Mouse (Mus musculus): Measurements from ENCODE around the gene Cotl1.
"Not testable (repeated sequence)": the region's sequence is repeated elsewhere in the genome, so short reads cannot be mapped to it uniquely, and the experiment has no call there.

Gene Cotl1

DNA sequence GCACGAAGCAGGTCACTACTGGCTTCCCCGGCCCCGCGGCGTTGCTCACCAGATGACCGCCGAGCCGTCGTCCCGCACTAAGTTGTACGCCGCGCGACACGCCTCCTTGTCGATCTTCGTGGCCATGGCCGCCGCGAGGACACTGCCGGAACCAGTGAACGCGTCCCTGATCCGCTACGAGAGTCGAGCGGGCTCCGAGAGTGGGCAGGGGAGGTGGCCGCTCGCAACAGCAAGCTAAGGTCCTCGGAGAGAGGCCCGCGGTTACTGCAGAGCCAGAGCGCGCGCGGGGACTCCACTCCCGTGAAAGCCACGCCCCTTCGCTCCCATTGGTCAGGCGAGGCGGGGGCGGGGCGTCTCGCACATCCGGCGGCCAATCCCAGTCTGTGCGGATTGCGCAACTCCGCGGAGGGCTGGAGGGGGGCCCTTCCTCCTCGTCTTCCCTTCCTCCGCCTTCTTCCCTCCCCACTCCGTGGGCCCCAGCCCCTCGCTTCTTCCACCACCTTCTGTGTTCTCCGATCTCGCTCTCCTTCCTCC, at the start of gene Cotl1:
Gene Cotl1, minus strand, starts transcription at position 270 of the 534 bp plus-strand sequence.
- DNase-seq = peak; percentile 97

DNA sequence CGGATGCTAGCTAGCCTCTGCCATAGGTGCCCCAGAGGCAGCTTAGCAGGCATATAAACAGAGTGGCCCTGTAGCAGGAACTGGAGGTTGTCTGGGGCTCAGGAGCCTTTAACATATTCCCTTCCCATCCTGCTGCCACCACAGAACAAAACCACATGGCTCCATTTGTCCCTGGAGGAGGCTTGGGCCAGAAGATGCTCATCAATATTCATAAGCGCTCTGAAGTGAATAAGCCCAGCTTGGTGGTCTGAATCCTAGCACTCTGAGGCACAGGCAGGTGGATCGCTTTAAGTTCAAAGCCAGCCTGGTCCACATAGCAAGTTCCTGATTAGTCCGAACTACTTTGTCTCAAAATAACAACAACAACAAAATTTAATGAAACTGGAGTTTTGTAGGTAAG, 47.7 kb upstream of the Cotl1 start:
- no peak for DNase-seq

DNA sequence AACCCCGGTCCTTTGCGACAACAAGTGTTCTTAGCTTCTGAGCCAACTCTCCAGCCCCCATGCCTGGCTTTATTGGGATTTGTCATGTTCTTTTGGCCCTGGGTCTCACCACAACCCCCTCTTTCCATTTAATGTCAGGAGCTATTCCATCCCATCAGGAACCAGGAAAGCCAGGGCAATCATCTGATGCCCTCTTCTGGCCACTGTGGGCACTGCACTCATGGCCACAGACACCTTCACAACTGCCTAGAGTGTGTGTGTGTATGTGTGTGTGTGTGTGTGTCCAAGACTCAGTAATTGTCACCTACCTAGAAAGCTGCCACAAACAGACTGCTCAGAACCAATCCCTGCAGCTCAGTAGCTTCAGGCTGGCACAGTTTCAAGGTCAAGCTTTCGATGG, 46.8 kb upstream of the Cotl1 start:
- no peak for DNase-seq

DNA sequence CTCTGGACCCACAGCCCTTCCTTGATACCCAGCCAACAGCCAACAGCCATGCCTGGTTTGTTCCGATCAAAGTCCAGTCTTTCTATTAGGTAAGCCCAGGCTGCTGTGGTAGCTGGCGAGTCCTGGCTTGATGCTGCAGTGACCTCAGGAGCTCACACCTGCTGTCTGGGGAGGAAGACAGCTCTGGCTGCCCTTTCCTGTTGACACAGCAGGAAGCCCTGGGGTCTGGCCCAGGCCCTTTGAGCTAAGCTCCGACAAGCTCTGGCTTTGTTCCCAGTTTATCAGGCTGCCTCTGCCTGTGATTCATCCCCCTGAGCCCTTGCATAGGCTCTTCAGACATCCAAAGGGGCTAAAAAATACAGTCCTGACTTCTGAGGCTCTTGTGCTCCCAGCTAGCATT, 45.3 kb upstream of the Cotl1 start:
- DNase-seq = peak; percentile 34

DNA sequence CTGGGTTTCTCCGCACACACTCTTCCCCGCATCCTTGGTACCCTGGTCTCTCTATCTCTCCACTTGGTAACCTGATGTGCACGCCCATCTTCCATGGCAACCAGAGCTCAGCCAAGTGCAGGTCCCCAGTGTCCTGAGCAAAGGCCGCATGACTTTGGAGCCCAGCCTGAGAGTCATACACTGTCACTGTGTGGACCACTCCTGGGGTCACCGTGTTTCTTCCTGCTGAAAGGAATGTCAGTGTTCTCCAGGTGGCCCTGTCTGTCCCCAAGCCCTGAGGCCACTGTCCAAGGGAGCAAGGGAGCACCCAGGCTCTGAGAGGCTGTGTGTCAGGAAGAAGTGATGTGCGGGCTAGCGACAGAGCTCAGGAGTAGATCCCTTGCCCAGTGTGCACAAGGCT, 42.9 kb upstream of the Cotl1 start:
- DNase-seq = no peak

DNA sequence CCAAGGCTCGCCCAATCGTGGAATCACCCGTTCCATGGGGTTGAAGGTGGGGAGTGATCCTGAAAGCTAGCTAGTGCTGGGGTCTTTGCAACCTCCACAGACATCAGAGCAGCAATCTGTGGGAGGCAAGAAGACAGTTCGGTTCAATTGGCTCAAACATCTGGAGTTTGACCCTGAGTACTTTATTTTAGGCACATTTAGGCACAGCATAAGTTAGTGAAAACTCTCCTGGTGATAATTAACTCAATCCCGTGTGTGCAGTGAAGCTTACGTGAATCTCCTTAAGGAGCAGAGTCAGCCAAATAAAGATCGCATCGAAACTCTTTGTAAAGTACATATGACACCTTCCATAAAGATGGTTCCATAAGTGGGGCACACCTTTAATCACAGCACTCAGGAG, 41.6 kb upstream of the Cotl1 start:
- no peak for DNase-seq

DNA sequence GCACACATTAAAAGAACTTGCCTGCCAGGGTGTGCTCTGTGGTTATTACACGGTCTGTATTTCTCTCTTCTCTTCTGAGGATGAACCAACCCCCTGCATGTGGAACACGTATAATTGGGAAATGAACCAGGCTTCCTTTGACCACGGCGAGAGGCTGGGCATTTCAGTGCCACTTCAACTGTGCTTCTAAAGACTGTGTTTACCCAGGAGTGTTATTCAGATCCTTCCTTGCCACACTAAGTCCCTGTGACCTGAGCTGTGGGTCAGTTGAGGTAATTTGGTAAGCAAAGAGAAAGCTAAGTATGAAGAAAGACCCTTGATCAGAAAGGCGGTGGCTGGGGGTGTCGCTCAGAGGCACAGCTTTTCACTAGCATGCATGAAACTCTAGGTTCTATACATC, 41.0 kb upstream of the Cotl1 start:
- no peak for DNase-seq

DNA sequence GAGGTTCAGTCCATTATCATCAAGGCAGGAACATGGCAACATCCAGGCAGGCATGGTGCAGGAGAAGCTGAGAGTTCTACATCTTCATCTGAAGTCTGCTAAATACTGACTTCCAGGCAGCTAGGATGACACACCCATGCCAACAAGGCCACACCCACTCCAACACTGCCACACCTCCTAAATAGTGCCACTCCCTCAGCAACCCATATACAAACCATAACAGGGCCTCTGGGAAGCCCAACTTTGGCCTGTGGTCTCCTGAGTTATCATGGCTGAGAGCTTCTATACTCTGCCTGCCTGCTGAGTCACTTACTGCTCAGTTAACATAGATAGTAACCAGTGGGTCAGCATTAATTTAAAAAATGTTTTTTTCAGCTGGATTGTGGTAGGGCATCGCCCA, 32.8 kb upstream of the Cotl1 start:
- no peak for DNase-seq

DNA sequence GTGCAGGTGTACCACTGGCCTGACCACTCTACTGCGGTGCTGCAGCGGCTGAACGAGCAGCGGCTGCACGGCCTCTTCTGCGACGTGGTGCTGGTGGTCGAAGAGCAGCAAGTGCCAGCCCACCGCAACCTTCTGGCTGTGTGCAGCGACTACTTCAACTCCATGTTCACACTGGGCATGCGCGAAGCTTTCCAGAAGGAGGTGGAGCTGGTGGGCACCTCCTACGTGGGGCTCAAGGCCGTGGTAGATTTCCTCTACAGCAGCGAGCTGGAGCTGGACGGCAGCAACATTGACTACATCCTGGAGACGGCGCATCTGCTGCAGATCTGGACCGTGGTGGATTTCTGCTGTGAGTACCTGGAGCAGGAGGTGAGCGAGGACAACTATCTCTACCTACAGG, 29.3 kb upstream of the Cotl1 start:
- no peak for DNase-seq

DNA sequence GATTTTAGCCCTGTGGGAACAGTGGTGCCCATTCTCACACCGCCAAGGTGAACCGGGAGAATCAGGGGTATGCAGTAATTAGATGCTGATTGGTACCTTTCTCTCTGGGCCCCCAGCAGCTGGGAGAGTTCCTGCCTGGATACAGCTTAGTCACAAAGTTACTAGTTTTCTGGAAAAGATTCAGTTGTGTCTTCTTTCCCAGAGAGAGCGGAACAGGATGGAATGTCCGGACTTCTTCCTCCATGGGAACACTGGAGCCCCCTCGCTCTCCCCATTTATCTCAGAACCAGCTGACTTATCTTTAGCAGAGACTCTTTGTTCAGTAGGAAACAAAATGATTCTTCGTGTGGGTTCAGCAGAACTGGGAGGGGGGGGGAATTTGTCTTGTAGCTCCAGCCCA, 22.4 kb upstream of the Cotl1 start:
- DNase-seq = no peak

DNA sequence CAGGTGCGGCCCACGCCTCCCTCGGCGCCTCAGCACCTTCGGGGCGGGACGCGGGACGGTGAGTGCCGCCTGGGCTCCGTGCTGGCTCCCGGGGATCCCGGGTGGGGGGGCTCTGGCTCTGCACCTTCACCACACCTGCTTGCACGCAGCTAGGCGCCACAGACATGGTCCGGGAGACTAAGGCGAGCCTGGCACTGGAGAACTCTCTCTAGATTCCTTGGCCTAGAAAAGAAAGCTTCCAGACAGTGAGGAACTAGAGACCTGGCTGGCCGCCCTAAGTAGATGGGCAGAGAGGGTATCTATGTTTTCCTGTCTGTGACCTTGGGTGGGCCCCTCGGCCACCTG, 22.0 kb upstream of the Cotl1 start:
- no peak for DNase-seq

DNA sequence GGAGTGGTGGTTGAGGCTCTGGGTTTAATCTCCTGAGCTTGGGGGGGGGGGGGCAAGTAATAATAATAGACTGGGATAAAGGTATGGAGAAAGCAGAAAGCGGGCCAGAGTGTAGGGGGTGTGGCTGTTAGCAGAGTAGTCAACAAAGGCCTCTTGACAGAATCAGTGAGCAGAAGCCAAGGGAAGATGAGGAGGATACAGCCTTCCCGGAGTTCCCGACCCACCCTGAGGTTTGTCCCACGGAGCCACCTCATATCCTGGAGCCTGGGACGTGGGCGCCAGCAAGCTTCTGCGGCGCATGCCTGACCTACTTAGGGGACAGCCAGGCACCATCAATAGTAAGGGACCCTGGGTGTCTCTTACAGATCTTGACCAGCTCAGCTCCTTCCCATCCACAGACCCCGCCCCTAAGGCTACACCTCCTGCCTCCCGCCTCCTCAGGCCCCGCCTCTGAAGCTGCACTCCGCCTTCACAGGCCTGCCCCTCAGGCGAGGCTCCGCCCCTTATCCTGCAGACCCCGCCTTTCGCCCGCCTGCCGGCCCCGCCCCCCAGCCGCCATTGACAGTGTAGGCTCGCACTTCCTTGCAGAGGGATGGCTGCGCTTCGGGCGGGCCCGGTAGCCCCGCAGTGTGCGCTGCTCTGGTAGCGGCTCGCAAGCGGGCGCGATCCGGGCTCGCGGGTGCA, 21.5 kb upstream of the Cotl1 start, which contains the start of gene Klhl36:
Gene Klhl36, plus strand, starts transcription at position 561 of the 684 bp plus-strand sequence.
- DNase-seq = peak; percentile 97

DNA sequence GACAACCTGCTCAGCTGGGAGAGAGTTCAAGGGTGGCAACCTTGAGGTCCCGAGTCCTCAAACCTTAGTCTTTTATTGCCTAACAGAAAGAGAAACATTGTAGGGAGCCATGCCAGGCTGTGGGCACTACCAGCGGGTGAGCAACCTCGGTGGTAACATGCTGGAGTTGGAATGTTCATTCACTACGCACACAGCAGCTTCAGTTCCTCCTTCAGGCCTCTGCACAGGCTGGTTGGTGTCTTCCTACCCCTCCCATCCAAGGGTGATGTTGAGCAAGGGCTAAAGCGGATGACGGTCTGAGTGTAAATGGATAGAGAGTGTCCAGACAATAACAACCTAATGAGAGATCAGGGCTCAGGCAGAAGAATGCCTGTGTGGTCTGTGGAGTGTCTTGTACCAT, 17.4 kb upstream of the Cotl1 start:
- DNase-seq = no peak

DNA sequence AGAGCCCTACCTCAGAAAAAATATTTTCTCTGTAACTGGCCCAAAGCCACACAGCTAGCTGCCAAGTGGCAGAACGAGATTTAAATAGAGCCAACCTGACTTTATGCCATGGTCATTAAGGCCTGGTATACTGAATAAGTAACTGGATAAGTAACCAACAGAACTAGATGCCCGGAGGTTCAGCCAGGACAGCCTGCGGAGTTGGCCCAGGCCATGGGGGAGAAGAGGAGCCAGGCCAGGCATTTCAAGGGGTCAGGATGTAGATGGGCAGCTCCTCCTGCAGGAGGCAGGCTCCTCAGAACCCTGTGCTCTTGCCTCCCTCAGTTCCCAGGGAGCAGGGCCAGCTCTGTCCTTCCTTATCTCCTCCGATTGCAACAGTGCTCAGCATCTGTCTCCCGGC, 15.3 kb upstream of the Cotl1 start:
- DNase-seq = no peak

DNA sequence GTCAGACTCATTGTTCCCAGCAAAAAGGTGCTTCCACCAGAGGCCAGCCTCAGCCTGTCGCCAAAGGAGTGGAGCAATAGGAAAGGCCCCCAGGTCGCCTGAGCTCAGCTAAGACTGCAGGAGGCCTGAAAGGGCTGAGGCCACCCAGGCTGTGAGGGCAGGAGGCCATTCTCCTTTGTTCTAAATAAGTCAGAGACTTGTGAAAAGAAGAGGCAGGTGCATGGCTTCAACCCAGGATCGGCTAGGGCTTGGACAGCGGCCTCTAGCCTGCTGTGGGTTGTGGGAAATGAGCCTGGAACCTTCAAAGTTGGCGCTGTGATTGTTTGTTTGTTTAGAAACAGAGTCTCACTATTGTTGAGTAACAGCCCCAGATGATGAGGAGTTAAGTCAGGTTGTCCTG, 13.7 kb upstream of the Cotl1 start:
- DNase-seq = no peak

DNA sequence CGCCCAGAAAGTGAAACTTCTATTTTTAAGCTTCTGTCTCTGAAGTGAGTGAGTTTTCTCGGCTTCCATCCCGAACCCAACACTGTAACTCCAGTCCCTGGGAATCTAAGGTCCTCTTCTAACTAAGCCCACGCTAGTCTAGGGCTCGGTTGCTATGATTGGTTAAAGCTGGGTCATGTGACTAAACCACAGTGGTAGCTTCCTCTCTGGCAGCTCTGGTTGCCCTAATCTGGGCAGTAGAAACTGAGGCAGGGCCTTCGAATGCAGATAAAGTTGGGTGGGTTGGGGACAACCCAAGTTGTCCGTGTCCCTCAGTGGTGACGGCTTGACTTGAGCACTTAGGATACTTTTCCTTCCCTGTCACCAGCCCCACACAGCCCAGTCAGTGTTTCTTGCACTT, 13.2 kb upstream of the Cotl1 start:
- no peak for DNase-seq

DNA sequence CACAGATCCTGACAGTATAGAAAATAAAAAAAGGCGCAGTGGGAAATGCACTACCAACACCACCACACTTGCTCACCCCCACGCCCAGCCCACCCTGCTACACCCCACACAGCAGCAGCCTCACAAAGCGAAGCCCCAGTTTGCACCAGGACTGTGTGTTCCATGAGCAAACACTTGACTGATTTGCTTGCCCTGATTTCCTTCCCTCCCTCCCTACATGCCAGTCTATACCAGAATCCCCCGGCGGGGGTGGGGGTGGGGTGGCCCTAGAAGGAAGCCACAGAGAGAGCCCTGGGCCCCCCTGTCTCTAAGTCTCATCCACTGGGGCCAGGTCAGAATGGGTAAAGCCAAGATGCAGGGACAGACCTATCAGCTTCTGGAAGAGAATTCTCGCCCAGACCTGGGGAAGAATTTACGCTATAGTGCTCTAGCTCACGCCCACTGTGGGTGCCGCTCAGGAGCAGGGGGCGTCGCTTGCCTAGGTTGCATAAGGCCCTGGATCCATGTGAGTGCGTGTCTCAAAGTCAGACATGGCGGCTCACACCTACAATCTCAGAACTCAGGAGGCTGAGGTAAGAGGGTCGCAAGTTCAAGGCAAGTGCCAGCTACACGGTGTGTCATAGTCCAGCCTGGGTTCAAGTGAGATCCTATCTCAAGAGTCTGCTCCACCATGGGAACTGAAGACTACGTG, 7.0 kb upstream of the Cotl1 start:
- DNase-seq = no peak

DNA sequence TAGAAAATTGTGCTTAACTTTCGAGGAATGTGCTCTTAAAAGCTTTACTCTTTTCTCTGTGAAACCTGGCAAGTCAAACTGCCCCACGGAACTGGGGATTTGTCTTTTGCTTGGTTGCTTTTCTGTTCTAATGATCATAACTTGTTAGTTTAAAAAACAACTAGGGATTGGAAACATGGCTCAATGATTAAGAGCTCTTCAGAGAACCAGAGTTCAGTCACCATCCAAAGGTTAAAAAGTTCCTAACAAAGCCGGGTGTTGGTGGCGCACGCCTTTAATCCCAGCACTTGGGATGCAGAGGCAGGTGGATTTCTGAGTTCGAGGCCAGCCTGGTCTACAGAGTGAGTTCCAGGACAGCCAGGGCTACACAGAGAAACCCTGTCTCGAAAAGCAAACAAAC, 5.4 kb upstream of the Cotl1 start:
- not testable (repeated sequence) for DNase-seq

DNA sequence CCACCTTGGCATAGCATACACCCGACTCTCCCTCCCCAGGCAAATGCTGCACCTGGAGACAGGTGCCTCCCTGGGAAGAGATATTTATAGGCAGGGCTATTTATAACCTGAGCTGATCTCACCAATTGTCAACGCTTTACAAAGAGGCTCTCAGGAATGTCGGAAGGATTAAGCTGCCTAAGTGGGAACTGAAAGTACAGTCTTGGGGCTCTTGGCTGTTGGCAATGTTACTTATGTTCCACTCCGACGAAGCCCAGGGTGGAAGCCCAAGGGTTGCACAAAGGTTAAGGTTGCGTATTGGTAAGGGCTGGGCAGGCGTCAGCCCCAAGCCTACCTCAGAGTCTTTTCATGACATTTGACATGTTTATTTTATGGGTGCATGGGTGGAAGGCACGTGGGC, 4.2 kb upstream of the Cotl1 start:
- DNase-seq = peak; percentile 37

DNA sequence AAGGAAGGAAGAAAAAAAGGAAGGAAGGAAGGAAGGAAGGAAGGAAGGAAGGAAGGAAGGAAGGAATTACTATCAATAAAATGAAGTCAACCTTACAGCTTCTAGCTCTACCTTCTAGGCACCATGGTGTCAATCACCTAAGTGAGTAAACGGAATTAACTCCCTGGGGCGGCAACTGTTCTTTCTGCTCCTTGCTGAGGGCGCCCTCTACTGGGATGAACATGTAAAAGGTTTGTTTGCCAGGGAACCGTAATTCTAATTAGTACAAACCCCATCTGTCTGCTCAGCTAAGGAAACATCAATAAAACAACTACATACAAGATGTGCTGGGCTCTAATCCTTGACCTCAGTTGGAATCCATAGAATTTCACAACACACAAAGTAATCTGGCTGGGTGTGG, 3.1 kb upstream of the Cotl1 start:
- DNase-seq = peak; percentile 89

DNA sequence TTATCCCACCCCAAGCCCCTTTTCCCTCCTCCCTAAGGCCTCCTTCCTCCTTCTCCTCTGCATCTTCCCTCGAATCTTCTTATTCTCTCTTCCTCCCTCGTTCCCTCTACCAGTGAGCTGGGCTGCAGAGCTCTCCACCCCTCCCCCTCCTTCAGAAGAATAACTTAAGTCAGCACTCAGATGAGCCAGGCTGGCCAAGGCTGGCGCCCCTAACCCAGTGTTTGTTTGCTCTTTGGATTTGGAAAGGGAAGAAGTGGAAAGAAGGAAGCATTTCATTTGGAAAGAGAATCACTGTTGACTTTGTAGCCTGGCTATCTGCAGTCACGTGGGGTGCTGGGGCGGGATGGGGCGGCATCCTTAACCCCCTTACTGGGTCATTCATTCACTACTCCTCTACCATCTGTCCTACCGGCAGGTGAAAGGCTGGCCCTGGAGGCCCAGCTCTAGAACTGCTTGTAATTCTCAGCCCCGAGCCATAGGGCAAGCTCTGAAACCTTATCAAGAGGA, 614 bp upstream of the Cotl1 start:
- DNase-seq = peak; percentile 77

DNA sequence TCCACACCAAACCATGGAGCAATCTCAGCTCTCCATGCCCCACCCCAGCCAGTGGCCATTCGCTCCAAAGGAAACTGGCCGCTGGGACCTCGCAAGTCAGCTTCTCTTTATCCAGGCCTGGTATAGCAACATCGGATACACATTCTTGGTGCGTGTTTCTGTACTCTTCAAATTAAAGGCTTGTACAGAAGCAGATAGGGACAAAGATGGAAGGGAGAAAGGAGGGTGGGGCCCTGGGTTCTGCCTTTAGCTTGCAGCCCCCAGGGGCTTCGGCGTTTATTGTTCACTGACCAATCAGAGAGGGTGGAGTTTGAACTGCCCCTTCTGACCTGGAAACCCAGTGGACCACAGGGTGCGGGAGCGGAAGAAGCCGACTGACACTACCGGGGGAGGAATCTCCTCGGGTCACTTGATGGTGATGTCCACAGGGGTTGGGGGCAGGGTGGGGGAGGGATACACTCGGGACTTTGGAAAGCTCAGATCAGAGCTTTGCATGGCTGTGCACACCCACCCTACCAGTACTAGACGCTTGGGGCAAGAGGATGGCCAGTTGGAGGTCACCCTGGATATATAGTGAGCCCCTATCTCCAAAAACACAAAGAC, 824 bp downstream of the Cotl1 start:
- no peak for DNase-seq

DNA sequence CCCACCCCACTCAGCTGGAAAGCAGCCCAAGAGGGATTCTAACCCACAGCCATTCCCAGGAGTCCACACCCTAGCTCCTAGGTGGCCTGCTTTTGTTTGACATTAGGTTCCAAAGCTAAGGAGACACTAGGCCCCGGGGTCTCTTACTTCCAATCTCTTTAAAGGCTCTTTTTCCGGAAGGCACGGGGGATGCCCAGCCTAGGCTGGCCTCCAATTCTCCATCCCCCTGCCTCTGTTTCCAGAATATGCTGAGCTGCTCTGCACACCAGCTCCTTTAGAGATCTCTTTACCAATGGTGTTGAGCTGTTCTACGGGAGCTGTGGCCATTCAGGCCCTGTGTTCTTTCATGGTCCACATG, 1.4 kb downstream of the Cotl1 start:
- DNase-seq = no peak
